Mouse (Mus musculus) v-Abl transformed pro-B cells (cell line): Measurements from ENCODE around the gene Cpeb2.

Source experiments
- in situ Hi-C, 2 experiments: fragments of 400-800 bp; cut with MboI; formaldehyde crosslinking; loops; one replicate each; pipeline ENCODE4 v1.15.1; 2025; ENCODE audit not compliant: unreplicated experiment in 2 of 2

The Cpeb2 gene

DNA sequence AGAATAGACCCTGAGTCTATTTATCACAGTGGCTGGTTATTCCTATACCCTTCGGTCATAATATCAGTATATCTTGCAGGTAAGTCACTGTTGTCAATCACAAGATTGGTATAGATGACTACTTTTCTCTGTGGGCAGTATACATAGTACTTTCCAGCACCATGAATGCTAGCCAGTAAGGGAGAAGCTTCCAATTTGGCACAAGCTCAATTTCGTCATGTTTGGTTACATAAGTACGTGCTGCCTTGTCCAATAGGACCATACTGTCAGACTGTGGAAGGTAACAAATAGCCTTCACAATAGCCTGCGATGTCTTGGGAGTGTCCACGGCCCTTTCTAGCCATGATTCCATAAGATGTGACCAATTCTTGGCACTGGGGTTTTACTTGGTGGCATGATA lies 67.1 kb downstream of the Cpeb2 start:
- in situ Hi-C loops, result no loop called here

DNA sequence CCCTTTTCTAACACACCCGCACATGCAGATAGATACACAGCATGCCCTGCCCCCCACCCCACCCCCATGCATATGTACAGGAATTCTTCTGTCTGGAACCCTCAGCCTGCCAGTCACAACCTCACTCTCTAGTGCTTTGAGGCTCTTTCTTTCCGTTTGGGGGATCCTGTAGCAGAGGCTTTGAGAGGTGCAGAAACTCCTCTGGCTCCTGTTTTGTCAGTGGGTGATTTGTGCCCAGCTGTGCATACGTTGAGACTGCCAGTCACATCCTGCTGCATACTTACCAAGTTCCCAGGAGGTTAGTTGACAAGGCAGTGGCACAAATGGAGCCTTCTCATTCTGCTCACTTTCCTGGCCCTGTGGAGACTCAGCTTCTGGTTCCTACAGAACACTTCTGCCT lies 68.0 kb downstream of the Cpeb2 start:
- in situ Hi-C loops, result no loop called here

DNA sequence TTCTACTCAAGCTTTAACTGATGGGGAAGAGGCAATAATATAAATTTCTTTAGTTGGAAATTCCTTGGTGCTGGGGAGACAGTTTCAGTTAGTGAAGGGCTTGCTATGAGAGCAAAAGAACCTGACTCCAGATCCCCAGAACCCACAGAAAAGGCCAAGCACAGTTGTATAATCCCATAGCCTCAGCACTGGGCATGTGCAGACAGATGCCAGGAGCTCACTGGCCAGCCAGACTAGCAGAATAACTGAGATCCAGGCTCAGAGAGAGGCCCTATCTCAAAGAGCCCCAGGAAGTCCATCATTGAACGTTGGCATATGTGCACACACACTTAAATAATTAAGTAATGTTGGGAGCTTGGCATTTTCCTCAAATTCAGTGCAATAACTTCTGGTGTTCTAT lies 70.5 kb downstream of the Cpeb2 start:
- in situ Hi-C loops, result no loop called here

DNA sequence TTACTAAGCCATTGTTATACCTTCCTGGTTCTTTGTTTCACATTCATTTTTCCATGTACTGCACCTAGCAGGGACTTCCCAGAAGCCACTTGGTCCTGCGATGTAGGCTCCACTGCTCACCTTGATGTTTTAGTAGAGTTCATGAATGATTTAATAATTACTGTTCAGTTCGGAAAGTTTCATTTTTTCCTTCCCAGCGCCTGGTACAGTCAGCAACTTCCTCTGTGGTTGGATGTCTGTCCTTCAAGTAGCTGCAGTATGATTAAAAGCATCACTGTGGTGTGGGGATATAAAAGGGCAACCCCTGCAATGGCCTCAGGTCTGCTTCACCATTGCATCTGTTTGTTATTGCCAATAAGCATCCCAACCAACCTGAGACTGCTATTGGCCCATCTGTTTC lies 72.5 kb downstream of the Cpeb2 start:
- in situ Hi-C loops, result no loop called here

DNA sequence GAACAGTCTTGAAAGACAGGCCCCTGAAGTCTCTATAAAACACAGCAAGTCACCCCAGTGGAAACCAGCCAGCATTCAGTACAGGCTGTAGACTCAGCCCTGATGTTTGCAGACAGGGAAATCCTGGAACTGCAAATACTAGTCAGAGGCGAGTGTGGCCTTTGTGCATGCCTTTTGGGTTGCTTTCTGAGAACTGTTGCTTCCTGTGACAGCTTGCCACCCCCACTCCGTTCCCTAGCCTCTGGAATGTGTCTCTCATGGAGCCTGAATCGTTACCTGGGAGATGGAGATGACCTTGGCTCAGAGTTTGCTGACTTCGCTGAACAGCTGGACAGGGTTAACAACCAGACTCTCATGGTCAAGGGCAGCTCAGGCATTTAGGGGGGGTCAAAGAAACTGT lies 77.0 kb downstream of the Cpeb2 start:
- in situ Hi-C loops, result no loop called here

DNA sequence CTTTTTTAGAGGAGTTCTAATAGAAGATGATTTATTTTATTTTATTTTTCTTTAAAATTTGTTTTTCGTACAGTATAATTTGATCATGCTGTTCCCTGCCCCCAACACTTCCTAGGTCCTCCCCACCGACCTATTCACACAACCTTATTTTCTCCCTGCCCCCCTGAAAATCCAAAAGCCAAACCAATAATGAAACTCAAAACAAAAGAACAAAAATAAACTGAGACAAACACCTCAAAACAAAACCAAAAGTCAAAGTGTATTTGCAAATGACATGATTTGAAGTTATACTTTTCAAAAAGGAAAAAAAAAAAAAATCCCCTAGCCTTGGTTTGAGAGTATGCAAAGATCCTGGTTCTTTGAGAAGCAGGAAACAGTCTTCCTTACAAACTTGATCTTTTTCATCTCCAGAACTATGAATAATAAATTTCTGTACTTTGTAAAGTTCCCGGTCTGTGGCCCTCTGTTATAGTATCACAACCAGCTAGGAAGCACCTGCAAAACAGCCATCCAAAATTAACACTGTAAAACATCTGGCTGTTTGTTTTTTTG lies 91.4 kb downstream of the Cpeb2 start:
- in situ Hi-C loops, result no loop called here

DNA sequence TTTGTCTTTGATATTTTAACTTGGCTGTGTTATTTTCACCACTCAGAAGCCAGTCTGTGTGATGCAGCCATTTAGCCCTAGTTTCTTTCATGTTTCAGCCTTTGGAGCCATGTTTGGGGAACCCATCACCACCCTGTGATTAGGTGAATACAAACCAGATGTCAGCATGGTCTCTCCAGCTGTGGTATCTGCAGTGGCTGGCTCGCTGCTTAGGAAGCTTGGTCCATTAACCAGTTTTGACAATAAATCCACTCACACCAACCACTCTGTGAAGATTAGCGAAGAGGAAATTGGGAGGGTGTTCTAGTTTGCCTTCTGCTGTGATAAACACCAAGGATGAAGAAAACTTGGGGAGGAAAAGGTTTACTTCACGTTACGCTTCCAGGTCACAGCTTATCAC lies 92.6 kb downstream of the Cpeb2 start:
- in situ Hi-C loops, result no loop called here

DNA sequence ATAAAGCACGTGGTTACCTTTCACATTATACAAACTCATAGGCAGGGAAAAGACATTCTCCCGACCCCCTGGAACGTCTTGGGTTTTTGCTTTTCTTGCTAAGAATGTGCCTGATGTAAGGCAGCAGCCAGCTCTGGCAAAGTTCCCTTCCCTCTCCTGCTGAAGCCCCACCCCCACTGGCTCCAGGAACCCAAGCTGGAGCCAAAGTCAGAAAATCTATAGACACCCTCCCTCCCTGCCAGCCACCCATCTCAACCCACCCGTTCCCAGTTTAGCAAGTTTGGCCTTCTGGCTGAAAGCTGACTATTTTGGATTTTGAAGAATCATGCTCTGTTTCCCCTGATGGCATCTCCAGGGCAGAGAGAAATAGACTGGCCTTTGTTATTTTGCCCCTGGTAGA lies 95.6 kb downstream of the Cpeb2 start:
- in situ Hi-C loops, result no loop called here

DNA sequence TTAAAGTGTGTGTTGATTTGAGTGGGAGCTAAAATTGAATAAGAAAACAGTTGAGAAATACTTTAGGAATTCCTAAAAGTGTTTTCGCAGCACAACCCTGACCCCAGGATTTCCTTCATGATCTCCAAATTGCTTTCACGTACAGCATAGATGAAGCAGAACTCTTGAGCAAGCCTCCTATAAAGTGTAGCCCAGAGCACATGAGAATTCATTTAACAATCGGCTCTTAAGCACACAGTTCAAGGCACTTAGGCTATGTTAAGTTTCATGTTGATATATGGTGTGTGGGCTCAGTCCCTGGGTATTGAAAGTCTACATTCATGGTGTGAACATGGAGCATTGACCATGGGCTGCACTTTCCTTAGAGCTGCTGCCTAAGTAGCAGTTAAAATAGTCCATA lies 97.3 kb downstream of the Cpeb2 start:
- in situ Hi-C loops, result no loop called here

DNA sequence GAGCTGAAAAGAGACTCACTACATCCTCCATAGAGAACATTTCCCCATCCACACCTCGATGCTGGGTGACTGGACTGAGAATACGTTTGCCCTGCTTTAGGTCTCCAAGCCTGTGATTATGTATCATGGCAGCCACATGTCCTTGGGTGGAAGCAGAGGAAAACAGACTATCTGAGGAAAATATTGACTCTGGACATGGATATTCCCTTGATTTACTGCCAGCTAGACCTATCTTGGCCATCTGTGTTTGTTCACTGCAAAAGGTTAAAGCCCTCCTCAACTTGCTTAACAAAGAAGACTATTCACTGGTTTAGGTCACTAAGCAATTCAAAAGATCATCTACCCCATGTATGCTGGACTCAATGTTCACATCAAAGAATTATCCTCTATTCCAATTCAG lies 101.5 kb downstream of the Cpeb2 start:
- in situ Hi-C loops, result no loop called here

DNA sequence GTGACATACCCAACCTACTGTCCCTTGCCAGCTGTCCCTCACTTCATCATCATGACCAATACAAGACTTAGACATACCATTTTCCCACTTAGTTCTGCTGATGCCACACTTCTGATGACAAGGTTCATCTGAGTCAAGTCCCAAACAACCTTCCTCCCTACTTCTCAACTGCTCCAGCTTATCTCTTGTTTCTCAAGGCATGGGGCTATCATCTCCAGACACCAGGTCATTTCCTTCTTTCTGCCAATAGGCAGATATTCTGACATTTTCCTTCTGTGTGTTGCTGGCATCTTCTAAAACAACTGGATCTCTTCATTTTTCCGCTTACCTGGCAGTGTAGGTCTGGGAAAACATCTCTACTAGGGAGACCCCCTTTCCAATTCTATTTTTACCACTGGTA lies 104.2 kb downstream of the Cpeb2 start:
- in situ Hi-C loops, result no loop called here

DNA sequence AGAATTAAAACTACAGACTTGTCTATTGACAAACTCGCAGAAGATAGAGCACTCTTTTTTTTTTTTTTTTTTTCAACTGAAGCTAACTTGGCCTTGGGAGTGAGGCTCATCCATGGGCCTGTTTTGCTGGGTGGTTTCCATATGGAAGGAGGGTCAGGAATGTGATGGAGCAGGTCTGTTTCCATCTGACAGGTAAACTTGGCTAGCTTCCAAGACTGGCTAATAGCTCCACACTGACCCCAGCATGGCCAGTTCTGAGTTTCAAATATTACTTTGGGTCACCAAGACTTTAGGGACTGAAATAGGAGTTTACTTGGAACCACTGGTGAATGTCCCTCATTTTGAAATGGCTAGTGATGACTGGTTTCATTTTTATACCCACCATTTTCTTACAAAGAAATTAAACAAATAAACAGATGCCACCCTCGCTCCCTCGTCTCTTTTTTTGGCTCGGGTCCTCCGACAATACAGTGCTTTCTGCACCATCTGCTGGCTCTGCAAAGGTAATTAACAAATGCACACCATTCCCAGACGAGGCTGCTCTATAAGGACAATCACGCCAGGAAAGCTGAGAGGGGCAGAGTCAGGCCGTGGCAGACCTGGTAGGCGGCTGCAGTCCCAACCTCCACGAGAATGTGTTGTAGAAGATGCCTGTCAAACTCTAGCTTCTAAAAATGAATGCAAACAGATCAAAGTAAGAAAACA lies 106.0 kb downstream of the Cpeb2 start:
- in situ Hi-C loops, result no loop called here
